Mouse (Mus musculus): ENCODE measurements around the gene Lactb.
"Not testable (repeated sequence)": the region's sequence is repeated elsewhere in the genome, so short reads cannot be mapped to it uniquely, and the experiment has no call there.

Gene Lactb

GRCm38 (mm10) chr9:66920488-66921279 is 54.6 kb downstream of the Lactb start:
- DNase-seq (ENCODE audit: extremely low spot score, low spot score): no peak

GRCm38 (mm10) chr9:66919981-66920380 is 55.3 kb downstream of the Lactb start:
- DNase-seq (ENCODE audit: extremely low spot score, low spot score): no peak

- DNase-seq (ENCODE audit: extremely low spot score, low spot score): peak; percentile 99
These were observed 55.8 kb downstream of the Lactb start, which contains the start of gene Rab8b for GRCm38 (mm10) chr9:66919382-66919971. Rab8b (minus strand) TSS chr9:66919687.

DNA sequence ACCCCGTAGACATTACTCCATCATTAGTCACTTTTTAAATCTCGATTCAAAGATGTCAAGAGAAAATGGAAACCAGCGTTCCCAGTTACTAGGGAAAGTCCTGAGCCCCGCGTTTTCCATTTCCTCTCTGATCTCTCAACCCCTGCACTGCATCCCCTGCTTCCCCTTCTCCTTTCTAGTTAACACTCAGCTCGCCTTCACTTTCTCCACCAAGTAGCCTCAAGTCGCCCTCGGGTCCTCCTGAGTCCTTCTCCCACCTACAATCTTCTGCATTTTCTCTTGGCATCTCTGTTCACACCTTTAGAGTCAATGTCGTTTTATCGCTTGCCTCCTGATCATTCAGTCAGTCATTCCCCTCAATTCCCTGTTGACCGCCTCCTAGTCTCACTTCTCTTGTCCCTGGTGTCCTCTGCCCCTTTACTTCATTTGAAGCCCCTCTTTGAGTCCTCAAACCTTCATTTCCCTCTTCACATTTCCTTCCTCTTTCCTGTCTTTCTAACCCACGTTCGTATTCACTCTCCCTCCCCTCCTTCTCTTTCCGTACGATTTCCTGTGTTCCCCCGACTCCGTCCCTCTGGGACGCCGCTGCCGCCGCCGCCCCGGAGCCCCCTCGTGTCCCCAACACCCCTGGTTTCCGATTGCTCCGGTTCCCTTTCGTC is 56.5 kb downstream of the Lactb start:
- peak; percentile 38 for DNase-seq (ENCODE audit: extremely low spot score, low spot score)

GRCm38 (mm10) chr9:66917892-66918255 is 57.4 kb downstream of the Lactb start:
- DNase-seq (ENCODE audit: extremely low spot score, low spot score): no peak

DNA sequence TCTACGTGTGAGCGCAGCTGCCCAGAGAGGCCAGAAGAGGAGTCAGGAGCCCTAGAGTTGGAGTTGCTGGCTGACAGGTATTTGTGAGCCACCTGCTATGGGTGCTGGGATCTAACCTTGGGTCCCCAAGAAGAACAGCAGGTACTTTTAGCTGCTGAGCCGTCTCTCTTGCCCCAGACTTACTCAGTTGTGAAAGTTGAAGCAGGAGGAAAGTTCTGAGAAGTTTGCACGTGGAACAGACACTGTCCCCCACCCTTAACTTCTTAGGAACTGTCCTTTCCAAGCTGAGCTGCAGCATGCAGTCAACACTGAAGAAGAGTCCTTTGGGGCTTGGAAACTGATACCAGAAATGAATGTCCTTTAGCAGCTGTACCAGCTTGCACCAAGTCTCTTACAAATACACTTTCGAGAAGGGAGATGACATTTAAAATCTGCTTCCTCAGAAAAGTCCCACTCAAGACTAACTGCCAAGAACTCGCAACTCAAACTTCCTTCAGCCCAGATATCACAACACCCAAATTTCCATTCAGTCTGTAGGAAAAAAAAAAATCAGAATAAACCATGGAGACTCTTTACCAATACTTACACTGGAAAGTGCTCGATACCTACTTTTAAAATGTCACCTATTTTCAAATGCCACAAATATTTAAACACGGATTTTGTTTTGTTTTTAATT is 57.9 kb downstream of the Lactb start:
- no peak for DNase-seq (ENCODE audit: extremely low spot score, low spot score)

- DNase-seq (ENCODE audit: extremely low spot score, low spot score): no peak
These were observed 59.2 kb downstream of the Lactb start for GRCm38 (mm10) chr9:66915869-66916785.

GRCm38 (mm10) chr9:66915401-66915800 is 59.9 kb downstream of the Lactb start:
- DNase-seq (ENCODE audit: extremely low spot score, low spot score): no peak

DNA sequence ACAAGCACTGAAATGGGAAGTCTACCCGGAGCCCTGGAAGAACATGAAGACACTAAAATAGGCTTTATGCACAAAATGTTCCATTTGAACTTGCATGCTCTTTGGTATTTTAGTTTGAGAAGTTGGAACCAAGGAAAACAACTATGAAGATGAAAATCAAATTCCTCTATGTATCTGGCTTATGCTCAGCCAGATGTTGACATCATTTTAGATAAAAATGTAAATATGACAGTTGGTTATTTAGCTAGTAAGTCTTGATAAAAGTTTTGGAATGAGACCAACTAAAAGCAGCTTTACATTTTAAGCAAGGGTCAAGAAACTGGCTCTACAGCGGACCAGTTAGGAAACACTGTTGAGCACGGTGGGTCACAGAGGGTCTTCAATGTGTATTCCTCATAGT is 60.7 kb downstream of the Lactb start:
- no peak for DNase-seq (ENCODE audit: extremely low spot score, low spot score)

DNA sequence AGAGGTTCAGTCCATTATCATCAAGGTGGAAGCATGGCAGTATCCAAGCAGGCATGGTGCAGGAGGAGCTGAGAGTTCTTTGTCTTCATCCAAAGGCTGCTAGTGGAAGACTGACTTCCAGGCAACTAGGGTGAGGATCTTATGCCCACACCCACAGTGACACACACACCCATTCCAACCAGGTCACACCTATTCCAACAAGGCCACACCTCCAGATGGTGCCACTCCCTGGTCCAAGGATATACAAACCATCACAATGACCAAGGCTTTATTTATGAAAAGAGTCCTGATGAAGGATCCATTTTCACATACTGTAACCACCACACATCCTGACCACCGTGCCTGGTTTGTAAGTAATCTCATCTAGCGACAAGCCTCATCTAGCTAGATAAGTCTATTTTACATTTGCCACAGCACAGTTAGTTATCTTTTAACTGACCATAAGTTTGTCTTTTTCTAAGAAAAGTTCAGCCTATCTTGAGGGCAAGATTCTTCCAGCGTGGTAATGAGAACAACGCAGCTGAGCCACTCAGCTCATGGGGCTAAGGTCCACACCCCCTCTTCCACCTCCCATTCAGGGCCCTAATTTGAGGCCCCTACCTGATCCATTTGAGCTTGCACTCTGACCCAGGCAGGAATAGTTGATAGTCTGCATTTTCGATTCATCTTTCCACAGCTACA is 61.9 kb downstream of the Lactb start:
- DNase-seq (ENCODE audit: extremely low spot score, low spot score): not testable (repeated sequence)

GRCm38 (mm10) chr9:66912304-66912703 is 63.0 kb downstream of the Lactb start:
- no peak for DNase-seq (ENCODE audit: extremely low spot score, low spot score)

DNA sequence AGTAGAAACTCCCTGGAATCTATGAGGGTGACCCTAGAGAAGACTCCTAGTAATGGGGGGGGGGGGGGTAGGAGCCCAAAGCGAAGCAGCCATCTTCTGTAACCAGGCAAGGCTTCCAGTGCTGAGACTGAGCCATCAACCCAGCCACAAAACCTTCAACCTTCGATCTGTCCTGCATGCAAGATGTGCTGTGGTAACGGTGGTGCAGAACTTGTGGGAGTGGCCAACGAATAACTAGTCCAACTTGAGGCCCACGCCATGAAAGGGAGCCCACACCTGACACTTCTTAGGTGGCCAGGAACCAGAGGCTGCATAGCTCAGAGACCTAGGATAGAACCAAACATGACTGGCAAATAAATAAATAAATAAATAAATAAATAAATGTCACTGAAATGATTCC is 64.6 kb downstream of the Lactb start:
- DNase-seq (ENCODE audit: extremely low spot score, low spot score): no peak

DNA sequence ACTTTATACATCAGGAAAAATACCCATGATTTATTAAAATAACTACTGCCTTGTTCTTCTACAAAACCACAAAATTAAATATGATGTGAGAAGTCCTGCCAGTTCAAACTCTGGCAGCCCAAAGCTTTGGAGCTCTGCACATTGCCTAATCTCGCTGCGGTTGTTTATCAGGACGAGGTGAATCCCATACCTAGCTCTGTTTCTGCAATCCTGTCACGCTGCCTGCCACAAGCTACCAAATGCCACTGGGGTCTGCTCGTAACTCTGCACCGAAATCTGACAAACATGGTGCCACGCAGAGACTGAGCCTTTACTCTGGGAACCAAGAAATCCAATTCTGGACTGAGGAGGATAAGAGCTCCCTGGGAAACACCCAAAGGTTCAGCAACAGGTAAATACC is 65.4 kb downstream of the Lactb start:
- no peak for DNase-seq (ENCODE audit: extremely low spot score, low spot score)

GRCm38 (mm10) chr9:66907746-66908397 is 67.4 kb downstream of the Lactb start:
- DNase-seq (ENCODE audit: extremely low spot score, low spot score): no peak

DNA sequence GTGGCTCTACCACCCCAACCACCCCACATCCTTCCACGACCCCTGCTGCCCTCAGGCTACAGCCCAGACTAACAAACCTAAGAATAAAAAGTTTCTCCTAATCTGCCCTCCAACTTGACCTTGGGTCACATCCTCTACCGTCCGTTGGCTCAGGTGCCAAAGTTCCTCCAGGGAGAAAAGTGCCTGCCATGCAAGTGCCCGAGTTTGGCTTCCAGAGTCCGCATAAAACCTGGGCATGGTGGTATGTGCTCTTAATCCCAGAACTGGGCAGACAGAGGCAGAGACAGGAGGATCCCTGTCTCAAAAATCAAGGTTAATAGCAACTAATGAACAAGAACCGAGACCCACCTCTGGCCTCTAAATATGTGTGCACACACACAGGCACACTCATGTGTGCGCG is 68.2 kb downstream of the Lactb start:
- no peak for DNase-seq (ENCODE audit: extremely low spot score, low spot score)

DNA sequence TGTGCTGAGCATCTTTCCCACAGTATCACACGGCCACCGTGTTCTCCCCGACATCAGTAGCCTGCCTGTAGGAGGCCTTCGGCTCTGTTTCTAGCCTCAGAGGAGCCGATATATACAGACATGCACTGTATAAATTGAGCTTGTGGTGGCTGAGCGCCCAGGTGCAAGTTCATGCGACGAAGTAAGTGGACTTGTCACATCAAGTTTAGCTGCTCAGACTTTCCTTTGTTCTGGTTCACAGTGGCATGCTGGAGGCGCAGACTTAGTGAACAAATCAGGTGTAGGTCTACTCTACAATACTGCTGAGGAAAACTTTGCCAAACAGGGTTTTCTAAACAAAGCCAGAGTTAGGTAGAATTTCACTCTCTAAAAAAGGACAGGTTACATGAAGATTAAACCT is 69.3 kb downstream of the Lactb start:
- no peak for DNase-seq (ENCODE audit: extremely low spot score, low spot score)

All from neural tube, embryonic 10.5 days (tissue).